Mouse (Mus musculus): ENCODE measurements at regions not wholly inside any gene's neighbourhood (a gene's known extent, or its start where the extent isn't known, plus 50 kb on each side); places are given as distances from the start of the nearest gene placed in this dataset.

- H3K9ac ChIP-seq (ENCODE audit: low read depth, low read length) = no peak overlapping the region
- H3K27ac ChIP-seq = no peak overlapping the region
- WGBS = 40% methylated on average over 2 of the region's 2 CpGs
- H3K9me3 ChIP-seq (replicated peaks; ENCODE audit: low read length) = no peaks in the 10 kb centered on the region
- H3K4me1 ChIP-seq (replicated peaks; ENCODE audit: insufficient read depth, low read length) = no peaks in the 10 kb centered on the region
- H3K4me2 ChIP-seq (ENCODE audit: low read length) = no peak overlapping the region
- H3K27me3 ChIP-seq (ENCODE audit: insufficient read depth, low read length) = no peaks in the 10 kb centered on the region
- DNase-seq (ENCODE audit: low spot score) = peak; percentile 52
- no peak for ATAC-seq (replicated peaks; ENCODE audit: low FRiP score, low read depth)
- no peaks in the 10 kb centered on the region for H3K36me3 ChIP-seq (ENCODE audit: insufficient read depth, low read length)
- H3K4me3 ChIP-seq (replicated peaks; ENCODE audit: low read depth, low read length) = no peak overlapping the region
- TF ChIP-seq CTCF (IDR thresholded peaks at IDR 0.05; ENCODE audit: low read depth) = no peak
Measured at GRCm38 (mm10) chr11:6949051-6949450, 111.6 kb upstream of the Gm11983 start.

GRCm38 (mm10) chr11:6934157-6934556 lies 96.7 kb upstream of the Gm11983 start:
- no peaks in the 10 kb centered on the region for H3K36me3 ChIP-seq (ENCODE audit: insufficient read depth, low read length)
- 91% methylated on average over 1 of the region's 1 CpGs for WGBS
- TF ChIP-seq CTCF (IDR thresholded peaks at IDR 0.05; ENCODE audit: low read depth) = no peak
- no peak overlapping the region for H3K4me2 ChIP-seq (ENCODE audit: low read length)
- ATAC-seq (replicated peaks; ENCODE audit: low FRiP score, low read depth) (no peak), DNase-seq (ENCODE audit: low spot score) (no peak)
- H3K9me3 ChIP-seq (replicated peaks; ENCODE audit: low read length) = no peaks in the 10 kb centered on the region
- no peak overlapping the region for H3K4me3 ChIP-seq (replicated peaks; ENCODE audit: low read depth, low read length)
- H3K27me3 ChIP-seq (ENCODE audit: insufficient read depth, low read length) = no peaks in the 10 kb centered on the region
- H3K4me1 ChIP-seq (replicated peaks; ENCODE audit: insufficient read depth, low read length) = no peaks in the 10 kb centered on the region
- H3K27ac ChIP-seq = no peak overlapping the region
- H3K9ac ChIP-seq (ENCODE audit: low read depth, low read length) = no peak overlapping the region

DNA sequence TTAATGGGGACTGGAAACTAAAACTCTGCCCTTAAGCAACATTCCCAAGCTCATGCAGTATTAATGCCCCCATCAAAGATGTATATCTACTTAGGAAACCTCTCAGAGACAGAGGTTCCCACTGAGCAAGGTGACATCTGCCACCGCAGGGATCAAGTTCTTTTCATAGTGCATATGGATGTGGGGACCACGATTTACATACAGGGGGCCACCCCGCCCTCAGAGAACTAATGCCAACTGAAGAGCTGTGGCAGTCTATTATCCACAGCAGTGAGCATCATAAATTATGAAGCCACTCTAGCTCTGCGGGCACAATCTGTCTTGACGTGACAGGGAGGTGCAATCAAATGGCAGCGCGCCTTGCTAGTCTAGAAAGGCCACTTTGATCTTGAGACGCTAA lies 88.6 kb upstream of the Gm11983 start:
- no peak overlapping the region for H3K4me3 ChIP-seq (replicated peaks; ENCODE audit: low read depth, low read length)
- H3K27ac ChIP-seq = no peak overlapping the region
- DNase-seq (ENCODE audit: low spot score) (no peak), ATAC-seq (replicated peaks; ENCODE audit: low FRiP score, low read depth) (no peak)
- TF ChIP-seq CTCF (IDR thresholded peaks at IDR 0.05; ENCODE audit: low read depth) = no peak
- no peaks in the 10 kb centered on the region for H3K4me1 ChIP-seq (replicated peaks; ENCODE audit: insufficient read depth, low read length)
- no peaks in the 10 kb centered on the region for H3K36me3 ChIP-seq (ENCODE audit: insufficient read depth, low read length)
- no peaks in the 10 kb centered on the region for H3K27me3 ChIP-seq (ENCODE audit: insufficient read depth, low read length)
- H3K9me3 ChIP-seq (replicated peaks; ENCODE audit: low read length) = no peaks in the 10 kb centered on the region
- H3K9ac ChIP-seq (ENCODE audit: low read depth, low read length) = no peak overlapping the region
- WGBS = 65% methylated on average over 8 of the region's 8 CpGs
- no peak overlapping the region for H3K4me2 ChIP-seq (ENCODE audit: low read length)

DNA sequence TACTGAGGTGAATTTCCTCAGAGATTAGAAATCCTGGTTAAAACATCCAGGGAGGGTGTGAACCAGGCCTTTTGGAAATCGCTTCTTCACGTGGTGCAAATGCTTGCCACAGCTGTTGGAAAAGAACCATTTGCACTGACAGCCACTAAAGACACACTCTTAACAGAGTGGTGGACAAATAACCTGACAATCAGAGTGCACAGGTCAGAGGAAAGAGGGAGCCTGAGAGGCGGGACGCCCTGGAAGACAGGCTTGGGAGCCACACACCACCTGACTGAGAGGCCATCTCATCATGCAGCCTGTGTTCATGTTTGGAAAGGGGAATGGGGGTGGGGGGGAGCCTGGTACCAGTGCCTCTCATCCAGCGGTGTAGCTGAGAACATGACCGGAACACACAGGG lies 87.0 kb upstream of the Gm11983 start:
- Histone ChIP-seq H3K9ac (ENCODE audit: low read depth, low read length) (no peak overlapping the region), H3K4me3 (replicated peaks; ENCODE audit: low read depth, low read length) (no peak overlapping the region), H3K4me1 (replicated peaks; ENCODE audit: insufficient read depth, low read length) (no peaks in the 10 kb centered on the region), H3K27ac (no peak overlapping the region), H3K9me3 (replicated peaks; ENCODE audit: low read length) (no peaks in the 10 kb centered on the region), H3K4me2 (ENCODE audit: low read length) (peak overlapping the region; percentile 26; the same call in 1 of the 2 replicates), H3K27me3 (ENCODE audit: insufficient read depth, low read length) (no peaks in the 10 kb centered on the region), H3K36me3 (ENCODE audit: insufficient read depth, low read length) (no peaks in the 10 kb centered on the region)
- WGBS = 46% methylated on average over 6 of the region's 6 CpGs
- ATAC-seq (replicated peaks; ENCODE audit: low FRiP score, low read depth) (no peak), DNase-seq (ENCODE audit: low spot score) (peak; percentile 9)
- TF ChIP-seq CTCF (IDR thresholded peaks at IDR 0.05; ENCODE audit: low read depth) = no peak

DNA sequence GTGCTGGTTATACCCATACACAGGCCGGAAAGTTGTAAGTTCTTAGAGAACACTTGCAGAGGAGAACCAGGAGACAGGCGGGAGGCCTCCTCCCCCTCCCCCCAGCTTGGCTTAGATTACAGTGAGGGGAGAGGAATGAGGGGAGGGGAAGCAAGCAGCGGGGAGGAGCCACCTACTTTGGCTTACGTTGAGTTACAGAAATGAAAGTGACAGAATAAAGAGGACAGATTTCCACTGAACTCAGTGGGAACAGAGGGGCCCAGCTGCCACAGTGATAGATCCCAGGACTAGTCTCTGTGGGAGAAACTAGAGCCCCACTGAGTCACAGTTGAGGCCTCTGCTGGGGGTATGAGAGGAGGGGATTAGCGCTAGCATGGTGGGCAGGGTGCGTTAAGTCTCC lies 86.5 kb upstream of the Gm11983 start:
- Histone ChIP-seq H3K4me1 (replicated peaks; ENCODE audit: insufficient read depth, low read length) (no peaks in the 10 kb centered on the region), H3K4me3 (replicated peaks; ENCODE audit: low read depth, low read length) (no peak overlapping the region), H3K9me3 (replicated peaks; ENCODE audit: low read length) (no peaks in the 10 kb centered on the region), H3K9ac (ENCODE audit: low read depth, low read length) (no peak overlapping the region), H3K27ac (no peak overlapping the region), H3K36me3 (ENCODE audit: insufficient read depth, low read length) (no peaks in the 10 kb centered on the region), H3K27me3 (ENCODE audit: insufficient read depth, low read length) (no peaks in the 10 kb centered on the region), H3K4me2 (ENCODE audit: low read length) (peak overlapping the region; percentile 26)
- no peak for TF ChIP-seq CTCF (IDR thresholded peaks at IDR 0.05; ENCODE audit: low read depth)
- ATAC-seq (replicated peaks; ENCODE audit: low FRiP score, low read depth) = peak; percentile 46; the same call in 1 of the 2 replicates
- WGBS = 16% methylated on average over 6 of the region's 6 CpGs
- peak; percentile 73 for DNase-seq (ENCODE audit: low spot score)

DNA sequence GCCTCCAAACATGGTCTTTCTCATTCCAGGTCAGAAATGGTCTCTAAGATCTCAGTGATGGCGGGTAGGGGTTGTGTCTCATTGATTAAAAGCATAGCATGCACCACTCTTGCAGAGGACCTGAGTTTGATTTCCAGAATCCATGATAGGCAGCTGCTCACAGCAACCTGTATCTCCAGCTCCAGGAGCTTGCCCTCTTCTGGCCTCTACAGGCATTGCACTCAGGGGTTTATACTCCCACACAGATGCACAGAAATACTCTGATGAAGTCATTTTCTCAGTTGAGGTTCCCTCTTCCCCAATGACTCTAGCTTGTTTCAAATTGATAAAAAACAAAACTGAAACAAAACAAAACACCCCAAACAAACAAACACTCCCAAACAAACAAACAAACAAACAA lies 81.1 kb upstream of the Gm11983 start:
- Histone ChIP-seq H3K9ac (ENCODE audit: low read depth, low read length) (no peak overlapping the region), H3K4me3 (replicated peaks; ENCODE audit: low read depth, low read length) (no peak overlapping the region), H3K36me3 (ENCODE audit: insufficient read depth, low read length) (no peaks in the 10 kb centered on the region), H3K27ac (no peak overlapping the region), H3K27me3 (ENCODE audit: insufficient read depth, low read length) (no peaks in the 10 kb centered on the region), H3K9me3 (replicated peaks; ENCODE audit: low read length) (no peaks in the 10 kb centered on the region), H3K4me2 (ENCODE audit: low read length) (no peak overlapping the region), H3K4me1 (replicated peaks; ENCODE audit: insufficient read depth, low read length) (no peaks in the 10 kb centered on the region)
- WGBS = 96% methylated on average over 1 of the region's 1 CpGs
- 0 out of 2 replicates have a peak, but pooled peaks have one; percentile 10 for TF ChIP-seq CTCF (IDR thresholded peaks at IDR 0.05; ENCODE audit: low read depth)
- DNase-seq (ENCODE audit: low spot score) = no peak
- no peak for ATAC-seq (replicated peaks; ENCODE audit: low FRiP score, low read depth)

- Histone ChIP-seq H3K9me3 (replicated peaks; ENCODE audit: low read length) (no peaks in the 10 kb centered on the region), H3K36me3 (ENCODE audit: insufficient read depth, low read length) (no peaks in the 10 kb centered on the region), H3K4me3 (replicated peaks; ENCODE audit: low read depth, low read length) (no peak overlapping the region), H3K27ac (no peak overlapping the region), H3K27me3 (ENCODE audit: insufficient read depth, low read length) (no peaks in the 10 kb centered on the region), H3K9ac (ENCODE audit: low read depth, low read length) (no peak overlapping the region), H3K4me2 (ENCODE audit: low read length) (no peak overlapping the region), H3K4me1 (replicated peaks; ENCODE audit: insufficient read depth, low read length) (no peaks in the 10 kb centered on the region)
- ATAC-seq (replicated peaks; ENCODE audit: low FRiP score, low read depth) (no peak), DNase-seq (ENCODE audit: low spot score) (no peak)
- no peak for TF ChIP-seq CTCF (IDR thresholded peaks at IDR 0.05; ENCODE audit: low read depth)
- WGBS = 56% methylated on average over 5 of the region's 5 CpGs
Measured at GRCm38 (mm10) chr11:6905630-6906029, 68.2 kb upstream of the Gm11983 start.

Data from kidney, postnatal 0 days (tissue).